Comparison of ENCODE assay signal across 1 mouse cellular context in the genomic region with DNA sequence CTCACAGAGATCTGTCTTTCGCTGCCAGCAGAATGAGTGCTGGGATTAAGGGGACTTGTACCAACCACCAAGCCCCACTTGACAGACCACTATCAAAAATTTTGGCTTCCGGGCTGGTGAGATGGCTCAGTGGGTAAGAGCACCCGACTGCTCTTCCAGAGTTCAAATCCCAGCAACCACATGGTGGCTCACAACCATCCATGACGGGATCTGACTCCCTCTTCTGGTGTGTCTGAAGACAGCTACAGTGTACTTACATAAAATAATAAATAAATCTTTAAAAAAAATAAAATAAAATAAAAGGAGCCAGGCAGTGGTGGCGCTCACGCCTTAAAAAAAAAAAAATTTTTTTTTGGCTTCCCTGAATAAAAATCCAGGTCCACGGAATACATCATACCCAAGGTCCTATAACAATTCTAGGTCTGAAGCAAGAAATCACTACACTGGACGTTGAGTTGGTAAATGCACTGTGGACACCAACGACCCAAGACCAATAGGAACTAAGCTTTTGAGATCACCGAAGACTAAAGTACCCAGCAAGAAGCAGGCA.
TF ChIP-seq lines count a peak whose summit lies in the region.

No protein-coding gene starts in this region.

TF ChIP-seq in CH12.LX, 34 proteins besides CTCF, POLR2A, EP300 and RAD21:
- no peak for TF ChIP-seq ZC3H11A (IDR thresholded peaks at IDR 0.05; ENCODE audit: low read depth, low read length)
- TF ChIP-seq ZNF384 (IDR thresholded peaks at IDR 0.05; ENCODE audit: low read depth, low read length), result peak; percentile 52; the same call in 1 of the 2 replicates
- TF ChIP-seq MEF2A (IDR thresholded peaks at IDR 0.05; ENCODE audit: borderline replicate concordance, low read depth, low read length), result no peak
- no peak for TF ChIP-seq MXI1 (IDR thresholded peaks at IDR 0.05; ENCODE audit: low read depth, low read length)
